Mouse (Mus musculus): ENCODE data around the gene Dnmt3b. TPM values are rescaled to one million over a fixed set of nuclear protein-coding genes. Genes with fewer than 3 reads are reported as not detected.
"Not testable (repeated sequence)": the region's sequence is repeated elsewhere in the genome, so short reads cannot be mapped to it uniquely, and the experiment has no call there.

Gene Dnmt3b
- total RNA-seq, 2 experiments from 2014 or later: 0.47 to 0.58 TPM

DNA sequence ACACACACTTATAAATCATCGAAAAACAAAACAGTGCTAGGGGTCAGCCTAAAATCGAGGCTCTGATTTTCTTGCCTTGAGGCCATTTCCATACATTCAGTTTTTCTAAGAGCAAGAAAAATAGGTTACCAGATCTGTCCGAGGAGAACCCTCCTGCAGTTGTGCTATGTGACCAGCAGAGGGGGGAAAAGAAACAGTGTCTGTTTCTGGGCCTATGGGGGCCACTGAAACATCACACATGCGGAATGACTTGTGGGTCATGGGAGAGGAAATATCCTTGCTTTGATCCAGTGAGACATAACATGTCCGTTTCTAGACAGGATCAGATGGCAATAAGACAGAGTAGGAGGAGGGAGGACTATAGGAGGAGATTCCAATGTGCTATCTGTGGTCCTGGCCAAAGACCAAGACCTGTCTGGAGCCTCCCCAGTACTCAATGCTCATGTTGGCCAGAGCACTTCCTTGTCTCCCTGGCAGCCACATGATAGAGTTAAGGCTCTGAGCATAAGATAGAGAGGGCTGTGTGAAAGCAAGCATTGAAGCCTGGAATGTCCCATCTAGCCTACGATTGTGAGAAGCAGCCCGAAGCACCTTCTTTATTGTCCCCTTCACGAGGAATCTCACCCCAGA is 61.6 kb downstream of the Dnmt3b start:
- no peak for DNase-seq (ENCODE audit: low spot score in 2 of 2)

GRCm38 (mm10) chr2:153712646-153713091 is 63.4 kb downstream of the Dnmt3b start:
- DNase-seq (ENCODE audit: low spot score in 2 of 2): peak; percentile 7 to 8

GRCm38 (mm10) chr2:153713227-153713626 is 64.0 kb downstream of the Dnmt3b start:
- DNase-seq (ENCODE audit: low spot score in 2 of 2): peak; percentile 19 to 39

DNA sequence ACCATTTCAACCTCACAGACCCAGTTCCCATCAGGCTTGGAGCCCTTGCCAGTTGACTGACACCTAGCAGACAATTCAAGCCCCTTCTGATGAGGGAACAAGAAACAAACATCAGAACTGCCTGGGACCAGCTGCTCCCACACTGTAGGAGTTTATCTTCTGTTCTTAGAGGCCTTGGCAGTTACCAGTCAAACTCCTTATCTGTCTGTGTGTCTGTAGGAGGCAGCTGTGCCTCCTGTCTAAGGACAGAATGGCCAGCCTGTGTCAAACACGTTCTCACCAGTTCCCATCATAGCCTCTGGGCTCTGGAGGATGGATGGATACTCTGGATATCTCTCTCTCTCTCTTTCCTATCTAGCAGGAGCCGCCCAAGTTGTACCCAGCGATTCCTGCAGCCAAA is 68.6 kb downstream of the Dnmt3b start:
- not testable (repeated sequence) for DNase-seq (ENCODE audit: low spot score in 2 of 2)

DNA sequence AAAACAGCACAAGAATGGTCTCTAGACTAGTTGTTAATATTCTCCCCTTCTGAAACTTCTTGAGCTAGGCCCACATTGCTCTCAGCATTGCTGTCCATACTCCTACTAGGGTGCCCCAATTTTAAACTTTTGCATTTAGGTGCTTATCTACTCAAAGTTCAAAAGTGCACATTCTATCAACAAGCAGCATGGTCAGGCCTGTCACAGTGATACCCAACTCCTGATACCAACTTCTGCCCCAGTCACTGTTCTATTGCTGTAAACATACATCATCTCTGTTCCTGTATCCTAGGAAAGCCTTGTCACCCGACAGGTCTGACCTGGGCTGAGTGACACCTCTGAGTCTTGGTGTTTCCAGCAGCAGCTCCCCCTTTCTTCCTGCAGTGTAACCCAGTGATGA is 73.8 kb downstream of the Dnmt3b start:
- no peak for DNase-seq (ENCODE audit: low spot score in 2 of 2)

DNA sequence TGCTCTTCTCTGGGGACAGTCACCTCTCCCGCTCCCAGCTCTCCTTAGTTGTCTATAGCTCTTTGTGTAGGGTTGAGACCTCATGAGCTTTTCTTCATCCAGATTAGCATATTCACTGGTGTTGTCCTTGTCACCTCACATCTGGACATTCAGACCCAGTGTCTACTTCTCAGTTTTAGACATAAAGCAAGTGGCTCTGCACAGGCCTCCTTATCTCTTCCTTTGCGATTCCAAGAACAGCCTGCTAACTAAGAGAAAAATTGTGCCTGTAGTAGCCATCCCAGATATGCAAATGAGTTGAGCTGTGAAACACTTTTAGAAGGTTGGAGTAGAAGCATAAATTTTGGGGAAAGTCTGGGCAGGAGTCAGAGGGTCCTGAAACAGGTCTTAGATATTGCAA is 75.2 kb downstream of the Dnmt3b start:
- DNase-seq (ENCODE audit: low spot score in 2 of 2): no peak

GRCm38 (mm10) chr2:153724871-153725270 is 75.6 kb downstream of the Dnmt3b start:
- DNase-seq (ENCODE audit: low spot score in 2 of 2): no peak

DNA sequence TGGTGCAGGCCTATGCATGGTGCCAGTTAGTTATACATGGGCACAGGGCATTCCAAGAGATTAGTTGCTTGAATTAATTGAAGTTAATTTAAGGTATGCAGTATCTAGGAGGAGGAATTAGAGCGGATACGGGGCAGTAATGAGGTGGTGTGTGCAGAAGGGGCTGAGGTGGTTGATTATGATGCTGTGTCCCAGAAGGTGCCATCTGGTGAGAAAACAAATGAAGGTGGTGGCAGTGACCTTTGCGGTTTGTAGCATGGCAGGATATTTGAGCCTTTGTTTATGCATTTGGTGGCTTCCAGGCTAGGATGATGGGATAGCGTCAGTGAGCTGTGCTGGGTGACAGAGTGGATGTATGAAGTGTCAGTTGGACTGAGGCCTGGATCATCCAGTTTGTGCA is 76.0 kb downstream of the Dnmt3b start:
- DNase-seq (ENCODE audit: low spot score in 2 of 2): no peak

GRCm38 (mm10) chr2:153734033-153734432 is 84.8 kb downstream of the Dnmt3b start:
- no peak for DNase-seq (ENCODE audit: low spot score in 2 of 2)

Other genes starting within 250 kb of the Dnmt3b start
- gene 4930404H24Rik, start 156.7 kb upstream of the Dnmt3b start, total RNA-seq (2021): 1 to 10 TPM in 1 of 2 experiments, not detected in 1; 1.3 TPM
- 10 to 100 TPM; 44.0 to 55.2 TPM for gene Nol4l, start 119.5 kb upstream of the Dnmt3b start, total RNA-seq (2021)
- gene Commd7, start 16.7 kb upstream of the Dnmt3b start, total RNA-seq (2021): 10 to 100 TPM; 28.7 to 30.3 TPM
- not detected for gene Dnmt3c, start 47.2 kb downstream of the Dnmt3b start, total RNA-seq (2021)
- 10 to 100 TPM; 72.0 to 94.5 TPM for gene Mapre1, start 91.8 kb downstream of the Dnmt3b start, total RNA-seq (2021)
- gene Efcab8, start 130.5 kb downstream of the Dnmt3b start, total RNA-seq (2021): under 1 TPM in 1 of 2 experiments, not detected in 1; 0.33 TPM
- not detected for gene Sun5, start 221.6 kb downstream of the Dnmt3b start, total RNA-seq (2021)
- gene Bpifb2, start 225.6 kb downstream of the Dnmt3b start, total RNA-seq (2021): not detected

Data from left cerebral cortex, adult 18-20 months (tissue).